ENCODE assay signal across 14 mouse cellular contexts in genomic region chr7:46002748-46003147, GRCm38 (mm10). TPM values are rescaled to one million over a fixed set of nuclear protein-coding genes. Genes with fewer than 3 reads are reported as not detected.
DNase-seq lines count a peak whose midpoint lies in the region; ATAC-seq and TF ChIP-seq lines count a peak whose summit lies in the region.
"Had no signal": no experiment of that assay in that cellular context is flagged by ENCODE, and none has a peak within 500 bp of the region (broad histone marks: within the 10 kb centered on the region; RNA-seq: fewer than 3 reads in every experiment).

No protein-coding gene starts in this region.

- H3K27ac ChIP-seq in kidney, adult 2 months (ENCODE audit: insufficient read depth, low read depth, low read length) = no peak overlapping the region
- no peak overlapping the region for H3K27ac ChIP-seq in kidney, embryonic 15.5 days
- H3K27ac ChIP-seq in cortical plate, adult 2 months (ENCODE audit: insufficient read depth, low read length) = no peak overlapping the region
- H3K27ac ChIP-seq in midbrain, embryonic 13.5 days = no peak overlapping the region
- H3K27ac ChIP-seq: embryonic facial prominence, embryonic 15.5 days; forebrain, embryonic 12.5 days; hindbrain, postnatal 0 days had no signal

- H3K4me2 ChIP-seq in kidney, embryonic 15.5 days = no peak overlapping the region
- H3K4me2 ChIP-seq in midbrain, embryonic 13.5 days (replicated peaks) = no peak overlapping the region
- H3K4me2 ChIP-seq: embryonic facial prominence, embryonic 15.5 days; forebrain, embryonic 12.5 days; midbrain, embryonic 11.5 days had no signal

- H3K27me3 ChIP-seq in kidney, adult 2 months (replicated peaks; ENCODE audit: control insufficient read depth, insufficient read depth, low read length) = no peaks in the 10 kb centered on the region
- no peaks in the 10 kb centered on the region for H3K27me3 ChIP-seq in kidney, embryonic 15.5 days
- H3K27me3 ChIP-seq in midbrain, embryonic 13.5 days = no peaks in the 10 kb centered on the region
- H3K27me3 ChIP-seq: embryonic facial prominence, embryonic 15.5 days had no signal

- H3K9me3 ChIP-seq in kidney, embryonic 15.5 days (replicated peaks) = no peaks in the 10 kb centered on the region
- H3K9me3 ChIP-seq in midbrain, embryonic 13.5 days = no peaks in the 10 kb centered on the region
- H3K9me3 ChIP-seq: embryonic facial prominence, embryonic 15.5 days; forebrain, embryonic 12.5 days had no signal

- ATAC-seq in kidney, embryonic 15.5 days (replicated peaks; ENCODE audit: low FRiP score) = no peak
- no peak for ATAC-seq in midbrain, embryonic 13.5 days
- ATAC-seq: hindbrain, postnatal 0 days had no signal

- H3K36me3 ChIP-seq in kidney, adult 2 months (ENCODE audit: control insufficient read depth, insufficient read depth, low read length) = no peaks in the 10 kb centered on the region
- no peaks in the 10 kb centered on the region for H3K36me3 ChIP-seq in kidney, embryonic 15.5 days
- H3K36me3 ChIP-seq in midbrain, embryonic 13.5 days = no peaks in the 10 kb centered on the region
- H3K36me3 ChIP-seq: embryonic facial prominence, embryonic 15.5 days; forebrain, embryonic 12.5 days had no signal

- no peak overlapping the region for H3K9ac ChIP-seq in kidney, embryonic 15.5 days
- no peak overlapping the region for H3K9ac ChIP-seq in midbrain, embryonic 13.5 days (replicated peaks)
- H3K9ac ChIP-seq: embryonic facial prominence, embryonic 15.5 days; forebrain, embryonic 12.5 days had no signal

- 59% methylated on average over 4 of the region's 4 CpGs for WGBS in kidney, adult 2 months
- 56% methylated on average over 4 of the region's 4 CpGs for WGBS in kidney, embryonic 15.5 days
- 60% methylated on average over 4 of the region's 4 CpGs for WGBS in midbrain, embryonic 13.5 days

- H3K4me1 ChIP-seq in kidney, adult 2 months (ENCODE audit: control insufficient read depth, insufficient read depth, low read length) = no peaks in the 10 kb centered on the region
- H3K4me1 ChIP-seq in kidney, embryonic 15.5 days = no peaks in the 10 kb centered on the region
- H3K4me1 ChIP-seq in cortical plate, adult 2 months (ENCODE audit: control insufficient read depth, insufficient read depth, low read length) = no peaks in the 10 kb centered on the region
- no peaks in the 10 kb centered on the region for H3K4me1 ChIP-seq in midbrain, embryonic 13.5 days (replicated peaks)
- H3K4me1 ChIP-seq: embryonic facial prominence, embryonic 15.5 days; forebrain, embryonic 12.5 days had no signal

- peak; percentile 30; the same call in 1 of the 2 replicates for TF ChIP-seq CTCF in kidney, adult 2 months (conservative IDR thresholded peaks at IDR 0.05; ENCODE audit: insufficient read depth, insufficient read length, low read depth, low read length)
- TF ChIP-seq CTCF in cortical plate, adult 2 months (IDR thresholded peaks at IDR 0.05; ENCODE audit: extremely low read depth, insufficient read depth, low read length) = 0 out of 2 replicates have a peak, but pooled peaks have one; percentile 9

- no peak overlapping the region for H3K4me3 ChIP-seq in kidney, adult 2 months (ENCODE audit: insufficient read depth, low read depth, low read length)
- no peak overlapping the region for H3K4me3 ChIP-seq in kidney, embryonic 15.5 days (replicated peaks)
- no peak overlapping the region for H3K4me3 ChIP-seq in cortical plate, adult 2 months (ENCODE audit: insufficient read depth, low read length)
- no peak overlapping the region for H3K4me3 ChIP-seq in midbrain, embryonic 13.5 days (replicated peaks)
- H3K4me3 ChIP-seq: embryonic facial prominence, embryonic 15.5 days; forebrain, embryonic 12.5 days had no signal

- DNase-seq in kidney, adult 2 months = no peak
- DNase-seq in thymus, postnatal 4 days = peak; percentile 34
- DNase-seq in thymus, adult 18-20 months = no peak
- no peak for DNase-seq in testis, postnatal 10 days (ENCODE audit: low spot score)
- DNase-seq: adrenal gland, postnatal 36 days; kidney, postnatal 10 days; right cerebral cortex, postnatal 14 days had no signal

- TF ChIP-seq POLR2A in kidney, adult 2 months (IDR thresholded peaks at IDR 0.05; ENCODE audit: low read depth, low read length) = no peak
- no peak for TF ChIP-seq POLR2A in cortical plate, adult 2 months (IDR thresholded peaks at IDR 0.05; ENCODE audit: extremely low read depth, insufficient read depth, low read length)

RNA-seq across cellular contexts. Expression of gene Abcc6, which starts 27.4 kb away (rescaled TPM):
- polyA plus RNA-seq in kidney, adult 2 months (2012; rRNA removed) = 13.2 and 21.1 TPM in 2 replicates
- polyA plus RNA-seq in kidney, embryonic 15.5 days (2015; fragmentation: Nextera tagmentation; extraction: Ambion mirVana) = 0.93 and 1.1 TPM in 2 replicates
- polyA plus RNA-seq in cortical plate, adult 2 months (2012; rRNA removed) = 2.3 and 3.1 TPM in 2 replicates
- 0.26 and 0.41 TPM in 2 replicates for polyA plus RNA-seq in midbrain, embryonic 13.5 days (2015; fragmentation: Nextera tagmentation; extraction: Ambion mirVana)

RNA-seq across cellular contexts. Expression of gene Nomo1, which starts 30.8 kb away (rescaled TPM):
- polyA plus RNA-seq in kidney, adult 2 months (2012; rRNA removed) = 36.4 and 36.8 TPM in 2 replicates
- polyA plus RNA-seq in kidney, embryonic 15.5 days (2015; fragmentation: Nextera tagmentation; extraction: Ambion mirVana) = 39.9 and 40.4 TPM in 2 replicates
- polyA plus RNA-seq in cortical plate, adult 2 months (2012; rRNA removed) = 70.3 and 71.5 TPM in 2 replicates
- polyA plus RNA-seq in midbrain, embryonic 13.5 days (2015; fragmentation: Nextera tagmentation; extraction: Ambion mirVana) = 31.4 and 37.7 TPM in 2 replicates
